Mouse (Mus musculus): Measurements from ENCODE around the gene Prdm8.

DNA sequence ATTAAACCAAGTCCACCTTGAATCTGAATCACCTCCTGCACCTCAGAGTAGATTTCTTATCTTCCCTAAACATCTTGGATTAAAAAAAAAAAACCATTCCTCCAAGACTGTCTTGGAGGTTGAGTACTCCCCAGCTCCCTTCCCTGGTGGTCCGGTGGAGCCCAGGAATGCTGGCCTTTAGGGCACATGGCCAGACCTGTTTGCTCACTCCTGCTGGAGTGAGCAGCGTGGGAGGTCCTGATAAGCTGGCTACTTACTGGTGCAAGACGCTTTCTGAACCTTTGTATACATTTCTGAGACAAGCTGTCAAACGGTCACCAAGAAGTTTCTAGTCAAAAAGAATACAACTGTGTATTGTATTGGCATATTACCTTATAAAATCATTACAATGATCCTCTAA lies 36.0 kb downstream of the Prdm8 start:
- no peak for TF ChIP-seq CTCF (IDR thresholded peaks at IDR 0.05; ENCODE audit: control insufficient read depth, insufficient read depth, low read length)
- TF ChIP-seq POLR2A (IDR thresholded peaks at IDR 0.05; ENCODE audit: borderline replicate concordance, control insufficient read depth, low read depth, low read length), result no peak
